Mouse (Mus musculus): Measurements from ENCODE around the gene Zdhhc9.

Gene Zdhhc9

GRCm38 (mm10) chrX:48126903-48127476 lies 81.7 kb downstream of the Zdhhc9 start:
- no peak for DNase-seq (ENCODE audit: low spot score)

GRCm38 (mm10) chrX:48124132-48125071 lies 84.3 kb downstream of the Zdhhc9 start:
- DNase-seq (ENCODE audit: low spot score) = peak; percentile 22

Data from left cerebral cortex, adult 11 months (tissue).